Mouse (Mus musculus) T-helper 2 cell (primary cell): ENCODE results near the gene Krt23.

ENCODE experiments used
- in situ Hi-C: fragments of 300-600 bp; cut with MboI, MseI; formaldehyde crosslinking; loops from one replicate; pipeline ENCODE4 v1.15.1; 2025; ENCODE audit warnings: high pct_unique_total_duplicates

Gene Krt23

DNA sequence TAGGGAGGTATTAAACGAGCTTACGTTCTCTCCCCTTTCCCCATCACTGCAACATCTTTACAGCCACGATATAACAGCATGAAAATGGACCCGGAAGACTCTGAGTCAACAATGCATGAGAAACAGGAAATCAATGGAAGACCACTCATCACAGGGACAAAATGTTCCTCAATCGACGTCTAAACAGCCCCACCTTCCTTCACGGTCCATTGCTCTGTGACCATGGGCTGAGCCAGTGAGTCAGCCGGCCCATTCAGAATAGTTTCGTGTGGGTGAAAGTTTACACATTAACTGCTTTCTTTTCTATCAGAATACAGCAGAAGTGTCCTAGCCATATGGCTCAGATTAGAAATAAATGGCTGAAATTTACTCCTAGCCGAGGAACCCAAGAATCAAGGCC is 38.2 kb downstream of the Krt23 start:
- in situ Hi-C loops = no loop called here

- in situ Hi-C loops = no loop called here
These were observed 38.9 kb downstream of the Krt23 start for GRCm38 (mm10) chr11:99454044-99454443.

DNA sequence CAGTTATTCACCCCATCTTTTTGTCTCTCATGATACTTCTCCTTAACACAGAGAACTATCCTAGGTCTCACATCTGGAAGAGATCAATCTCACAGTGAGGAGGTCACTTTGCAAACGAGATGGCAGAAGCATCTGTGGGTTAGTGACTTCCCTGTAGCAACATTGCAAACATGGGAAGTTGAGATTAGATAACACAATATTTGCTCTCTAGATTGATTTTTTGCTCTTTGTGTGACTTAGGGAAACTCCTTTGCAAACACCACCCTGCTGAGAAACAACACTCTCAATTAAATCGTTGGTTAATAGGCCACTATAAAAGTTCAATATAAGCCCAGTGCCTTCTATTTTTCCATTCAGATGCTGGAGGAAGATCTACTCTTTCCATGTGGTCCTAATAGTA is 44.2 kb downstream of the Krt23 start:
- in situ Hi-C loops = no loop called here

DNA sequence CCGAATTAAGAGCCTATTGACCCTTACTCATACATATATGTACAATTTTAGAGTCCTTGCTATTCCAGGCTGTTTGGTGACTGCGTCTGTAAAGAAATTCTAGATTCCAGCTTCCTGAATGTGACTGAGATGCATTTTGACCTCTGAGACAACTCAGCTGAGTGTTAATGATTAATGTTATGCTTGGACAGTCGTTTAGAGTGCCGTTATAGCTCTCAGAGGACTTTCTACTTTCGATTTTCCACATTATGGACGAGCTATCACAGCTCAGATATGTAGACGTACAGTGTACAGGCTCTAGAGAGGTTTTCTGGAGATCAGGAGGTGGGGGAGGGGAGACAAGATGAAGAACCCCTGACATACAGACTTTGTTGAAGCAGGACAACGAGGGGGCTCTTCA is 51.7 kb downstream of the Krt23 start:
- in situ Hi-C loops = no loop called here

- in situ Hi-C loops = no loop called here
These were observed 53.5 kb downstream of the Krt23 start for GRCm38 (mm10) chr11:99439465-99439864.

DNA sequence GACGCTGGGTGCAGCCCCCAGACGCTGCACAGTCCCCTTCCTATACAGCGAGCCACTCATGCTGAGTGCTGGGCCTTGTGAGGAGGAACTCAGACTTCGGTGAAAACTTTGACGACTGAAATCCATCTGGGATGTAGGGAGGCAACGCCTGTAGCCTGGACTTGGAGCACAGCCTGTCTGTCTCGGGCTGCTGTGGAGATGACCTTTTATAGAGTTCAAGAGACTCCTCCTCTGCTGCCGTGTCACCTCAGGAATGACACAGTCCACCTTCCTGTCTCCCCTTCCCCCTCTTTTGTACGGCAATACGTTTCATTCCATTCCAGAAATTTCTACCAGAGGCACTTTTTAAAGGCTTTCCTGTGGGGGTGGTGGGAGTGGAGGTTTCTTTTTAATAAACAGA is 55.0 kb downstream of the Krt23 start, which contains the start of gene Krt20:
Krt20 (minus strand) TSS at position 179 of the 400 bp plus-strand sequence.
- in situ Hi-C loops = no loop called here

- in situ Hi-C loops = no loop called here
These were observed 56.3 kb downstream of the Krt23 start for GRCm38 (mm10) chr11:99436625-99437024.

DNA sequence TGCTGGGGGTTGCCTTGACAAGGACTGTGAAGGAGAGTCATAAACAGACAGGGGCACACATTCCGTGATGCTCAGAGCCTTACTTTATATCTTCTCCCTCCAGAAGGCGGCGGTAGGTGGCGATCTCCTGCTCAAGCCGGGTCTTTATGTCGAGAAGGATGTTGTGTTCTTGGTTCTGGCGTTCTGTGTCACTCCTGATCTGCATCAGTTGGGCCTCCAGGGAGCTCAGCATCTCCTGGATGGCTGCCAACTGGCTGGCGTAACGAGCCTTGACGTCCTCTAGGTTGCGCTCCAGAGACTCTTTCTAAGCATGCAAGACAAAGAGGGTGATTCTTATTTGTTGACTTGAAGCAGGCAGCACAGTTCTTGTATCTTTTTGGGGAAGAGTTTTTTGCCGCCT is 62.3 kb downstream of the Krt23 start:
- in situ Hi-C loops = no loop called here
